Mouse (Mus musculus): ENCODE measurements at regions not wholly inside any gene's neighbourhood (a gene's known extent, or its start where the extent isn't known, plus 50 kb on each side); places are given as distances from the start of the nearest gene placed in this dataset.

GRCm38 (mm10) chr11:19203968-19204367, 185.2 kb upstream of the Meis1 start:
- 0 out of 2 replicates have a peak, but pooled peaks cover 16% of the 10 kb centered on the region for H3K27me3 ChIP-seq
- no peak overlapping the region for H3K9ac ChIP-seq
- H3K36me3 ChIP-seq (replicated peaks) = no peaks in the 10 kb centered on the region
- H3K27ac ChIP-seq = no peak overlapping the region
- no peaks in the 10 kb centered on the region for H3K9me3 ChIP-seq
- H3K4me2 ChIP-seq = no peak overlapping the region
- WGBS = 47% methylated on average over 5 of the region's 5 CpGs
- ATAC-seq (ENCODE audit: low FRiP score) = no peak
- H3K4me1 ChIP-seq = peaks cover 20% of the 10 kb centered on the region
- H3K4me3 ChIP-seq (replicated peaks) = no peak overlapping the region

GRCm38 (mm10) chr11:19204521-19204920, 185.7 kb upstream of the Meis1 start:
- Histone ChIP-seq H3K4me3 (replicated peaks) (no peak overlapping the region), H3K9me3 (no peaks in the 10 kb centered on the region), H3K27ac (no peak overlapping the region), H3K36me3 (replicated peaks) (no peaks in the 10 kb centered on the region), H3K27me3 (0 out of 2 replicates have a peak, but pooled peaks cover 16% of the 10 kb centered on the region), H3K9ac (no peak overlapping the region), H3K4me2 (no peak overlapping the region), H3K4me1 (peaks cover 20% of the 10 kb centered on the region)
- ATAC-seq (ENCODE audit: low FRiP score) = no peak
- WGBS = 20% methylated on average over 7 of the region's 7 CpGs

- no peak for ATAC-seq (ENCODE audit: low FRiP score)
Observed at GRCm38 (mm10) chr11:19205174-19205573, 186.4 kb upstream of the Meis1 start.

DNA sequence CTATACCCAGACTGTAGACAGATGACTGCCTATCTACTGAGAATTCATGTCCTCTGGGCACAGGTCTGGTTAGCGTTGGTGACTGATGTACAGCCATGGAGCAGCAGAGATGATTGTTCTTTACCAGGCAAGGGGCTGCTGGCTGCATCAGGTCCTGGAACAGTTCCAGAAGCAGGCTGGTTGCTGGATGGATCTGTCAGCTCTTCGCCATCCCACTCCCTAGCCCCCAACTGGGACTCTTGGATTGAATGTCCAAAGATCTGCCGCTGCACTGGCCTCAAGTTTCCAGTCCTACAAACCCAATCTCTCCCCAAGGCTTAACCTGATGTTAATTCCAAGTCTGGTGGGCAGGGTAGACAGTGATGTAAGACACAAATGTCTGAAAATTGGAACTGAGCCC, 200.7 kb upstream of the Meis1 start:
- Histone ChIP-seq H3K4me3 (replicated peaks) (no peak overlapping the region), H3K36me3 (replicated peaks) (no peaks in the 10 kb centered on the region), H3K4me1 (no peaks in the 10 kb centered on the region), H3K27me3 (0 out of 2 replicates have a peak, but pooled peaks cover 3% of the 10 kb centered on the region), H3K27ac (no peak overlapping the region), H3K9ac (no peak overlapping the region), H3K9me3 (no peaks in the 10 kb centered on the region), H3K4me2 (no peak overlapping the region)
- 83% methylated on average over 3 of the region's 3 CpGs for WGBS
- no peak for ATAC-seq (ENCODE audit: low FRiP score)

More at GRCm38 (mm10) chr11:19205174-19205573, 186.4 kb upstream of the Meis1 start:
- Histone ChIP-seq H3K36me3 (replicated peaks) (no peaks in the 10 kb centered on the region), H3K4me3 (replicated peaks) (no peak overlapping the region), H3K9me3 (no peaks in the 10 kb centered on the region), H3K4me2 (no peak overlapping the region), H3K4me1 (peaks cover 20% of the 10 kb centered on the region), H3K27me3 (0 out of 2 replicates have a peak, but pooled peaks cover 16% of the 10 kb centered on the region), H3K9ac (no peak overlapping the region), H3K27ac (no peak overlapping the region)

DNA sequence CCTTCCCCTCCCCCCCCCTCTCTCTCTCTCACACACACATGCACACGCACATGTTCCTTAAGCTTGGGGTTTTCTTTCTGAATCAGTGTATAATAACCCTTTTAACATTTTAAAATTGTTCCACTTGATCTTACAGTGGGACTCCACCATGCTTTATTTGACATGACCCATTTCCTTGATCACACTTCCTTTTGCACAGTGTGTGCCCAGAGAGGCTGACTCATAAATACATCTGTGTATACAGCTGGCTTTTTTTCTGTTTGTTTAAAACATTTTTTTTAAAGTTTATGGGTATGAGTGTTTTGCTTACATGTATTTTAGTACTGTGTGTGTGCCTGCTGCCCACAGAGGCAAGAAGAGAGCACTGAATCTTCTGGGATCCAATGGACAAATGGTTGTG, 202.7 kb upstream of the Meis1 start:
- H3K36me3 ChIP-seq (replicated peaks) = no peaks in the 10 kb centered on the region
- no CpG with 5 or more reads among the region's 1 CpGs for WGBS
- no peaks in the 10 kb centered on the region for H3K4me1 ChIP-seq
- H3K9ac ChIP-seq = no peak overlapping the region
- no peak overlapping the region for H3K4me2 ChIP-seq
- no peak overlapping the region for H3K27ac ChIP-seq
- no peak for ATAC-seq (ENCODE audit: low FRiP score)
- no peaks in the 10 kb centered on the region for H3K9me3 ChIP-seq
- 0 out of 2 replicates have a peak, but pooled peaks cover 3% of the 10 kb centered on the region for H3K27me3 ChIP-seq
- H3K4me3 ChIP-seq (replicated peaks) = no peak overlapping the region

- WGBS = 85% methylated on average over 2 of the region's 2 CpGs
- Histone ChIP-seq H3K27ac (no peak overlapping the region), H3K4me3 (replicated peaks) (no peak overlapping the region), H3K9me3 (no peaks in the 10 kb centered on the region), H3K9ac (no peak overlapping the region), H3K36me3 (replicated peaks) (no peaks in the 10 kb centered on the region), H3K27me3 (0 out of 2 replicates have a peak, but pooled peaks cover 3% of the 10 kb centered on the region), H3K4me2 (no peak overlapping the region), H3K4me1 (no peaks in the 10 kb centered on the region)
- no peak for ATAC-seq (ENCODE audit: low FRiP score)
Observed at GRCm38 (mm10) chr11:19226756-19227155, 208.0 kb upstream of the Meis1 start.

DNA sequence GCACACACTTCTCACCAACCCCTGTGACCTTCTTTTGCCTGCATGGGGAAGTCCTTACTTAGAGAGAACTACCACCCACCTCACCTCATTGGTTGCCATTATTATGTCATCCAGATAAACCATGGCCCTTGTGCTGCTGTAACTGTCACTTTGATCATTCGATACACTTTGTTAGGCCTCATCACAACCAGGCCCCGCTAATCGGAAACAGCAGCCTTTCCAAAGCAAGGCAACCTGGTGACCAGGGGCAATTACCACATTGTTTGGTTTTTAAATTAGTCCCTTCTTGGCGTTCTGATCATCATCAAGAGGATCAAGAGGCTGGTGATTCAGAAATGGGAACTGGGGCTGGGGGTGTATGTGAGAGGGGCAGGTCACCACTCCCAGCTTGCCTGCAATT, 208.9 kb upstream of the Meis1 start:
- H3K4me2 ChIP-seq = no peak overlapping the region
- WGBS = 64% methylated on average over 4 of the region's 4 CpGs
- no peak overlapping the region for H3K27ac ChIP-seq

GRCm38 (mm10) chr11:19246390-19247114, 227.8 kb upstream of the Meis1 start:
- no peaks in the 10 kb centered on the region for H3K9me3 ChIP-seq
- H3K4me2 ChIP-seq = no peak overlapping the region
- 80% methylated on average over 11 of the region's 11 CpGs for WGBS
- H3K4me3 ChIP-seq (replicated peaks) = no peak overlapping the region
- H3K4me1 ChIP-seq = peaks cover 4% of the 10 kb centered on the region; the same call in 1 of the 2 replicates
- no peak overlapping the region for H3K27ac ChIP-seq
- H3K9ac ChIP-seq = no peak overlapping the region
- H3K27me3 ChIP-seq = no peaks in the 10 kb centered on the region
- no peaks in the 10 kb centered on the region for H3K36me3 ChIP-seq (replicated peaks)
- no peak for ATAC-seq (ENCODE audit: low FRiP score)

More for the DNA sequence above, 208.9 kb upstream of the Meis1 start:
- no peak for ATAC-seq (ENCODE audit: low FRiP score)
- no peaks in the 10 kb centered on the region for H3K9me3 ChIP-seq
- no peak overlapping the region for H3K9ac ChIP-seq
- H3K4me1 ChIP-seq = no peaks in the 10 kb centered on the region
- no peak overlapping the region for H3K4me3 ChIP-seq (replicated peaks)
- 0 out of 2 replicates have a peak, but pooled peaks cover 3% of the 10 kb centered on the region for H3K27me3 ChIP-seq
- H3K36me3 ChIP-seq (replicated peaks) = no peaks in the 10 kb centered on the region

GRCm38 (mm10) chr11:19253605-19254004, 234.8 kb upstream of the Meis1 start:
- no peak overlapping the region for H3K4me3 ChIP-seq (replicated peaks)
- no peaks in the 10 kb centered on the region; the same call in 1 of the 2 replicates for H3K27me3 ChIP-seq
- no peaks in the 10 kb centered on the region for H3K4me1 ChIP-seq
- no peak for ATAC-seq (ENCODE audit: low FRiP score)
- H3K36me3 ChIP-seq (replicated peaks) = no peaks in the 10 kb centered on the region
- H3K27ac ChIP-seq = no peak overlapping the region
- H3K9me3 ChIP-seq = no peaks in the 10 kb centered on the region
- WGBS = 89% methylated on average over 5 of the region's 5 CpGs
- no peak overlapping the region for H3K4me2 ChIP-seq
- H3K9ac ChIP-seq = no peak overlapping the region

- no peaks in the 10 kb centered on the region for H3K4me1 ChIP-seq
- no peak overlapping the region for H3K9ac ChIP-seq
- H3K36me3 ChIP-seq (replicated peaks) = no peaks in the 10 kb centered on the region
- WGBS = 57% methylated on average over 4 of the region's 4 CpGs
- no peaks in the 10 kb centered on the region; the same call in 1 of the 2 replicates for H3K27me3 ChIP-seq
- H3K4me3 ChIP-seq (replicated peaks) = no peak overlapping the region
- H3K27ac ChIP-seq = no peak overlapping the region
- H3K9me3 ChIP-seq = no peaks in the 10 kb centered on the region
- H3K4me2 ChIP-seq = no peak overlapping the region
- ATAC-seq (ENCODE audit: low FRiP score) = no peak
Observed at GRCm38 (mm10) chr11:19254183-19254582, 235.4 kb upstream of the Meis1 start.

DNA sequence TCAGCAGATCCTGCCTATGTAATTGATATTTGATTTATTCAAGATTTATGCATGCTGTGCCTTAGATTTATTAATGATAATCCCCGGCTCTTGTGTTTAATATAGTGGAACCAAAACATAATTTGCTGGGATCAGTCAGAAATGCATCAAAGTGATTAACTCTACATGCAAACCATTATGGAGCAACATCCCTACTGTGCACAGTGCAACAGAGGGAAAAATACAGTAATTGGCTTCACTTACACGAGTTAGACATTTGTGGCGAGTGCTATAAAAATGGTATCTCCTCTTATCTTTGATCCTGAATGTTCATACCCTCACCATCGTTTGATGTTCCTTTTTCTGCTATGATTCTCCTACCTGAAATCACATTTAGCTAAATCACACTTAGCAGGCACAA, 238.8 kb upstream of the Meis1 start:
- Histone ChIP-seq H3K4me2 (no peak overlapping the region), H3K27ac (no peak overlapping the region), H3K9me3 (no peaks in the 10 kb centered on the region), H3K4me1 (no peaks in the 10 kb centered on the region), H3K27me3 (no peaks in the 10 kb centered on the region; the same call in none of the 2 replicates), H3K9ac (no peak overlapping the region), H3K4me3 (replicated peaks) (no peak overlapping the region), H3K36me3 (replicated peaks) (no peaks in the 10 kb centered on the region)
- no peak for ATAC-seq (ENCODE audit: low FRiP score)
- WGBS = 81% methylated on average over 4 of the region's 4 CpGs

DNA sequence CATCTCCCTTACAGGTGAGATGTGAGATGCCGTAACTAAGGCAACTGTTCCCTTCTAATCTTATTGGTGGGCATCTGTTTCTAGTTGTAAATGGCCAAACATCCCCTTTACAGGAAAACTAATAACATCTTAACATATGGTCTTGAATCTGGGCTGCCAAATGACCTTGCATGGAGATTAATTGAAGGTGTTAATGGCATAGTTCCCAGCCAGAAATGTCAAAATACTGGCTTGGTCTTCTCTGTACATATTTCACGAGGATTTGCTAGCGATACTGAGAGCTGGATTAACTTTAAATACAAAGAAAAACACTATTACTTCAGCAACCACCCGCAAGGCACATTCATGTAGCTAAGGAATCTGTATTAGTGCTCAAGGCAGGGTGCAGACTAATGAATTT, 244.0 kb upstream of the Meis1 start:
- no peak overlapping the region for H3K9ac ChIP-seq
- H3K27me3 ChIP-seq = no peaks in the 10 kb centered on the region; the same call in 1 of the 2 replicates
- H3K27ac ChIP-seq = no peak overlapping the region
- no peaks in the 10 kb centered on the region for H3K9me3 ChIP-seq
- no peak overlapping the region for H3K4me2 ChIP-seq
- WGBS = 58% methylated on average over 4 of the region's 4 CpGs
- H3K4me1 ChIP-seq = no peaks in the 10 kb centered on the region
- H3K4me3 ChIP-seq (replicated peaks) = no peak overlapping the region
- ATAC-seq (ENCODE audit: low FRiP score) = no peak
- H3K36me3 ChIP-seq (replicated peaks) = no peaks in the 10 kb centered on the region

All from forebrain, embryonic 12.5 days (tissue).